Mouse (Mus musculus) CD8-positive naive resting alpha-beta T cell, adult 2 months (primary cell): ENCODE data around the gene Cramp1l.

ENCODE experiments used
- DNase-seq, 2 experiments: peaks; one replicate each; pipeline ENCODE4 v3.0.0; 2022; ENCODE audit warnings: low read depth in 2 of 2, low spot score in 2 of 2

Gene Cramp1l

GRCm38 (mm10) chr17:25015655-25016291, at the start of gene Cramp1l, which contains the start of gene Ift140:
TSS of gene Cramp1l (minus strand) at chr17:25015788.
TSS of gene Ift140 (plus strand) at chr17:25016085.
- peak; percentile 97 to 98 for DNase-seq

DNA sequence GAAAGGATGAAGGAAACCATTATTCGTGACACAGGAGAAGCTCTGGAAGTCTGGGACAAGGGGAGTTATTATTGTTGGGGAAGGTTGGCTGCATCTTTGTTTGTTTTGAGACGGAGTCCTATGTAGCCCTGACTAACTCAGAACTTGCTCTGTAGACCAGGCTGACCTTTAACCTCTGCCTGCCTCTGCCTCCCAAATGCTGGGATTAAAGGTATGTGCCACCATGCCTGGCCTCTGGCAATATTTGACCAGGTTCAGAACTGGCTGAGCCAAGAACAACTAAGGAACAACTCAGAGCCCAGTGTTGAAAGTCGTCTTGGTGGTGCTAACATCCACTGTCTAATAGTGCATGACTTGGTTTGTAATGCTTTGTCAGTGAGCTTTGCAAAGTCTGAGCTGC, 49.6 kb upstream of the Cramp1l start:
- no peak for DNase-seq

DNA sequence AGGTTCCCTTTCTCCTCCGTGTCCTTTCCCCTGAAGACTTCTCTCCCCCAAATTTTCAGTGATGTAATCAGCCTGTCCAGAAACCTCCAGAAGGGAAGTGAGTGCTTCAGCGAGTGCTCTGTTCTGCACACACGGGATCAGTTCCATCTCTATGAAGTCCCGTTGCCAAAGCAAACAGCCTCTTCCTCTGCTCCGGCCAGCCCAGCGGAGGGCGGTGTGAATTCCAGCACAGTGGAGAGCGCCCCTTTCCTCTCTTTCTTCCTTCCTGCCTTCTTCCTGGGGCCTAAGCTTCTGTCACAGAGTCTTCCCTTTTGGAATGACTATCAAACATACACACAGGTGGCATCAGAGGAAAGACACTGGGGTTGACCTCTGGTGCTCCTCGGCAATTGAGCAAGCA, 48.8 kb upstream of the Cramp1l start:
- no peak for DNase-seq

DNA sequence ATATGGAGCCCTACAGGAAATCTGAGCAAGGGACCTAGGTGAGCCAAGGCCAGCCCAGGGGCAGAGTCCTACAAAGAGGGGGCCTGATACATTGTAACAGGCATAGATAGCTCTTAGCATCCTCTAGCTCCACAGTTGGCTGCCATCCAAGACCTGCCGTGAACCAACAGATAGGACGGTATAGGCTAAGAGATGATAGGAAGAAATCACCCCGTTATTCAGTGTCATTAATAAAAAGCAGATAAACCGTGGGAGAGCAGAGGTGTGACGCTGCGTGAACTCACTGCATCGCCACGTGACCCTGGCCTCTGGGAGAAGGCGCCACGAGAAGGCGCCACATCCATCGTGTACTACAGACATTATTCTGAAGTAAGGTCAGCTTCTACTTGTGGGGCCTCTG, 48.3 kb upstream of the Cramp1l start:
- DNase-seq = no peak

DNA sequence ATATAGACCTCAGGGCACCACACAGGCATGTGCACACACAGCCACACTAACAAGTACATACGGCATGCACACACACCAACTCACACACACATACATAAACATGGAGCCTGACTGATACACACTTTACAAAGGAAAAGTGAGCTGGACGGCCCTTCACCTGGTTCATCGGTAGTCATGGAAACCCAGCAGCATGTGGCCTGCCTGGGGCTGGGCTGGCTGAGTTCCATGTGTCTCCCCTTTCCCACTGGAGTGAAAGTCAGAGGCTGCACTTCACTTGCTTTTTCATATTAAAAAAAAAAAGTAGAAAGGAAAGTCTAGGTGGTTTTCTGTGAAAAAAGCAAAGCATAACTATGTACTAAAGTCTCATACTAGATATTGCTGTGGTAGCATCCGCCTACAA, 47.7 kb upstream of the Cramp1l start:
- DNase-seq = no peak

DNA sequence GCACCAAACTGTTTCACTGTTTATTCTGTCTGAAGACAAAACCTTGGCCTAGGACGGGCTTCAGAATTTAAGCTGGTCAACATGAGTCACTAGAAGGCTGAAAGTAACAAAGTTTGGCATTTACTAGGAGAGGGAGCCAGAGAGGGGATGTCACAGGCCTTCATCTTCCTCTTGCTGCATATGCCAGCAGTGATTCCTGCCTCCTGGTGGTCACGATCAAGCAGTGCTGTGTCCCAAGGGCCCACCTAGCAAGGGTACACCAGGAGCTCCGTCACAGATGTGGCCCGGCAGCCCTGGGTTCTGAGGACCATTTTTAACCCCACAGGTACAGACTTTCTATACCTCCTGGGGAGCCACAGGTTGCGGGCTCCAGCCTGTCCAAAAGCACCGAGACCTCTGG, 41.5 kb upstream of the Cramp1l start:
- DNase-seq = no peak

GRCm38 (mm10) chr17:25053274-25053673, 37.7 kb upstream of the Cramp1l start:
- no peak for DNase-seq

GRCm38 (mm10) chr17:25047143-25047542, 31.6 kb upstream of the Cramp1l start:
- DNase-seq = no peak

GRCm38 (mm10) chr17:25045281-25045680, 29.7 kb upstream of the Cramp1l start:
- DNase-seq = no peak

- no peak for DNase-seq
These were observed 29.3 kb upstream of the Cramp1l start for GRCm38 (mm10) chr17:25044879-25045278.

DNA sequence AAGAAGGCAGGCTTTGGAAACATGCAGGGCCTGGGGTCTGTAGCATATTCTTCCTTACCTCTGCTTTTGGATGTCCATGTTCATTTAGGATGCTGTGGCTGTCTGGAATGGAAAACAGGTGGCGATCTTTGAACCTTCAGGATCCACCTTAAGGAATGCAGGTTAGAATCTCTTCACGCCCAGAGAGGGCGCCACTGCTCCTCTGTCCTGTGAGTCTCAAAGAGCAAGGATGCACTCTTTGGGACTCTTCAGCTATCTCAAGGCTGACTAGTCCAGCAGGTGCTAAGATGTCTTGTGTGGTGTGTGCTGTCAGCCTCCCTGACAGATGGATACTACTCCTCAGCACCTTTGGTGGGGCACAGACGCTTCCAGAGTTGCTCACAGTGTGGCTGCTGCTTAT, 20.6 kb upstream of the Cramp1l start:
- no peak for DNase-seq

- peak; percentile 42 to 66 for DNase-seq
These were observed 924 bp upstream of the Cramp1l start for GRCm38 (mm10) chr17:25016292-25017132.

DNA sequence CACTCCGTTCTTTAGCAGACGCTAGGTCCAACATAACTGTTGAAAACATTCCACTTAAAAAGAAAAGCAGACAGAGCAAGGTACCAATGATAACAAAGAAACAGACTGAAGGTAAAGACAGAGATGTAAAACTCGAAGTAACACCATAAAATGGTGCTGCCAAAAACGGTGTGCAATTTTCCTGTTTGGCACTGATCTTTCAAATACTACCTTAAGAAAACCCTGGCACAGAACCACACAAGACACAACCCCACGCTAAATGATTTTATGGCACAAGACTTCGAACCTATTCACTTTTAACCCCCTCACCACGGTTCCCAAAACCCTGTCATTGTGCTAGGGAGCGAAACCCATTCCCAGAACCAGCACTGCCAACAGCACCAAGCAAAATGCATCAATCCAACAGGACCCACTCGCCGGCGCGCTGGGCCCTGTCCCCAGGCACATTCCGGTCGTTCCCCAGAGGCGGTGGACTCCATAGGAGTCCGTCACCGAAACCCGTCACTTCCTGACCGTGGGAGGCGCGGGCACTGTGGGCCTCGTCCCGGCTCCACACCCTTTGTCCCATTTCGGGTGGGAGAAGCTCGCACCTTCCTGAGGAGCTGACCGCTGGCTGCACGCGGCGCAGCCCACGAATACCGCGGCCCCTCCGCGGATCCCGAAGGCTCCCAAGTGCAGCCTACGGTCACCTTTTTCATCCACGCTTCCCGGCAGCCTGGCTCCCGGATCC, 582 bp downstream of the Cramp1l start:
- DNase-seq = peak; percentile 10 to 12

DNA sequence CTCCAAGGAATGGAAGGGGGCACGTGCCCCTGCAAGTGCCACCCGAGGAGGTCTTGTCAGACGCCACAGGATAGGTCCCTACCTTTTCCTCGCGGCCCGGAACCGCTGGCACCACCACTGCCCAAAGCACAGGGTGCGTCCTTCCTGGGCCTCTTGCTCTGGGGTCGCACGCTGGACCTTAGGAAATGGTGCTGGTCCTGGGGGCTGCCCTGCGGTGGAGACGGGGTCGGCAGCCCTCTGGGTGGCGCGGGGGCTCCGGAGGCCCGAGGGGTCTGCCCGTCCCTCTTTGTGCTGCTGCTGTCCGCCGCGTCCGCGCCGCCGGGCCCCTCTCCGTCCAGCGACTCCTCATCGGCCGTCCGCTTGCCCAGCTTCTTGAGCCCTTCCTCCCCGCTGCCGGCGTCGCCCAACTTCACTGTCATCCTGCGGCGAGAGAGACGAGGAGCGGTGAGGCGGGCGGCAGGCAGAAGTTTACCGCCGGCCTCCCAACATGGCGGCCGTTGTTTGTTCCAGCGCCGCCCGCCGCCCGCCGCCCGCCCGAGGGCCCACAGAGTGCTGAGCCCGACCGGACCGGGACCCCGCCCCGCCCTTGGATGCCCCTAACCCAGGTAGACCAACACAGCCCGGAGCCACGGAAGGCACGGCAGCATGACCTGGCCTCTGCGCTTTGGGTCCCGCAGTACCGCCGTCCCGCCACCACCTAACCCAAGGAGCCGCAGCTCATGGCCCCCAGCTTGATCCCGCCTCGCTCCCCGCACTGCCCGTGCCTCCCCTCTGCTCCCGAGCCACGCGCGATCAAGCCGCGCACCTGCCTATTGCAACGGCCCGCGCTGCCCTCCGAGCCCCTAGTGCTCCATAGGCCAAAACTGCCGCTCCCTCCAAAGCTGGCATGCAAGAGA, 1.7 kb downstream of the Cramp1l start:
- peak; percentile 15 for DNase-seq

DNA sequence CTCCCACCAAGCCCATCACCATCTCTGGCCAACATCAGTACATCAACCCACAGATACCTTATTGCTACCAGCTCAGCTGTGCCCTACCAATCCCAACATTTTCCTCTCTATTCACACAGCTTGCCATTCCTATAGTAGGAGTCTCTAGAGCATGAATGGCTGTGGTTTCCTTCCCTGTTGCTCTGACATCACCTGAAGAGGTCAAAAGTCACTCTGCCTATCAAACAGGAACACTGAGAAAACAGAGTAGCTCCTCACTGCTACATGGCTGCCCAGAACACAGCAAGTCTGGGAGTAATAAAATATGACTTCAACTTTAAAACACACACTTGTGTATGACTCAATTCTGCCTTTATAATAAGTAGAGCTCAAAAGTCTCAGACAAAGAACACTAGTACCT, 8.1 kb downstream of the Cramp1l start:
- no peak for DNase-seq

GRCm38 (mm10) chr17:25005102-25005501, 10.5 kb downstream of the Cramp1l start:
- no peak for DNase-seq

DNA sequence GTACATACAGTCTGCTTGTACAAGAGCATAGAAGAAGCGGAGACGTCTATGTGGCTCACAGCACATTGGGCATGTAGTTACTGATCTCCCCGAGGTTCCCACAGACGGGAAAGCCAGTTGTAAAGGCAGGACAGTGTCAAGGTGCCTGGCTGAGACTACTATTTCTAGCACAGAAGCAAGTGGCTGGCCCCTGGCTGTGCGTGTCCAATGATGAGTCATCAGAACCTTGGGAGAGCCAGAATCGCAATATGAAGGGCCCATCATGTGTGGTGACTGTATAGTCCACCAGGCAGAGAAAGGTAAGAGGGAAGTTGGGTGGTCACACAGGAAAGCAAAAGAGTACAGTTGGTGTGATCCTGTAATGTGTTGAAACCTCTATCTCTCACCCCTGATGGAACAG, 20.9 kb downstream of the Cramp1l start:
- no peak for DNase-seq

- DNase-seq = no peak
These were observed 28.4 kb downstream of the Cramp1l start for GRCm38 (mm10) chr17:24987221-24987620.

GRCm38 (mm10) chr17:24960852-24961715, 54.5 kb downstream of the Cramp1l start:
- DNase-seq = no peak
